Mouse (Mus musculus) embryonic facial prominence, embryonic 14.5 days (tissue): ENCODE data around the gene Gm20509. TPM values are rescaled to one million over a fixed set of nuclear protein-coding genes. Genes with fewer than 3 reads are reported as not detected.
"Not testable (repeated sequence)": the region's sequence is repeated elsewhere in the genome, so short reads cannot be mapped to it uniquely, and the experiment has no call there.

ENCODE experiments used
- ATAC-seq: fragments of 200-750 bp; cut with Nextera tagmentation; 2 replicates; pipeline ENCODE4 v1.8.0; 2017; ENCODE audit warnings: low read depth, moderate number of reproducible peaks, moderate TSS enrichment
- DNase-seq: peaks from one replicate; pipeline ENCODE4 v3.0.0-alpha.2; 2015; ENCODE audit warnings: low spot score
- H3K27ac ChIP-seq: fragments of 300-500 bp; sonication (generic); replicated peaks from 2 replicates; pipeline ENCODE4 v1.5.1; 2014; ENCODE audit warnings: low read depth, mild to moderate bottlenecking, low read length, moderate library complexity
- H3K27me3 ChIP-seq: fragments of 300-500 bp; sonication (generic); replicated peaks from 2 replicates; pipeline ENCODE4 v1.6.1; 2014; ENCODE audit warnings: low read length; ENCODE audit not compliant: control insufficient read depth, insufficient read depth
- H3K36me3 ChIP-seq: fragments of 300-500 bp; sonication (generic); 2 replicates; pipeline ENCODE4 v1.6.1; 2014; ENCODE audit warnings: low read length, mixed read lengths; ENCODE audit not compliant: control insufficient read depth, insufficient read depth
- H3K4me1 ChIP-seq: fragments of 300-500 bp; sonication (generic); 2 replicates; pipeline ENCODE4 v1.6.1; 2014; ENCODE audit warnings: antibody characterized with exemption, low read length; ENCODE audit not compliant: control insufficient read depth, insufficient read depth
- H3K4me2 ChIP-seq: fragments of 300-500 bp; sonication (generic); 2 replicates; pipeline ENCODE4 v1.6.1; 2014; ENCODE audit warnings: low read depth, mild to moderate bottlenecking, low read length, moderate library complexity, mixed read lengths
- H3K4me3 ChIP-seq: fragments of 300-500 bp; sonication (generic); 2 replicates; pipeline ENCODE4 v1.5.1; 2014; ENCODE audit warnings: low read depth, mild to moderate bottlenecking, low read length
- H3K9ac ChIP-seq: fragments of 300-500 bp; sonication (generic); 2 replicates; pipeline ENCODE4 v1.6.1; 2014; ENCODE audit warnings: low read depth, mild to moderate bottlenecking, low read length, moderate library complexity, mixed read lengths
- H3K9me3 ChIP-seq: fragments of 300-500 bp; sonication (generic); 2 replicates; pipeline ENCODE4 v1.6.1; 2016; ENCODE audit warnings: low read length; ENCODE audit not compliant: control insufficient read depth
- WGBS: fragments of 180-500 bp; shearing (Covaris S2); extraction: QIAGEN DNeasy Blood & Tissue Kit; methylation state at CpG from one replicate; pipeline ENCODE4 v1.1.7; 2014; 5-methylcytosine and 5-hydroxymethylcytosine counted together
- polyA plus RNA-seq: library from polyadenylated mRNA; unstranded; fragments of >200 nt; fragmentation: Nextera tagmentation; extraction: Ambion mirVana; gene quantifications from 2 replicates; pipeline ENCODE4 v1.2.1, GENCODE M21; 2014

Gene Gm20509
- polyA plus RNA-seq, 1 experiment from 2014 or later: not detected

GRCm38 (mm10) chr9:73072426-73072825 is 29.8 kb upstream of the Gm20509 start:
- Histone ChIP-seq H3K9ac (no peak overlapping the region), H3K4me3 (no peak overlapping the region), H3K9me3 (no peaks in the 10 kb centered on the region), H3K27ac (no peak overlapping the region), H3K4me2 (no peak overlapping the region), H3K36me3 (0 out of 2 replicates have a peak, but pooled peaks cover 3% of the 10 kb centered on the region), H3K4me1 (peaks cover 8% of the 10 kb centered on the region), H3K27me3 (no peaks in the 10 kb centered on the region)
- ATAC-seq: no peak
- WGBS: 78% methylated on average over 8 of the region's 8 CpGs
- no peak for DNase-seq

GRCm38 (mm10) chr9:73073169-73073568 is 29.1 kb upstream of the Gm20509 start:
- Histone ChIP-seq H3K4me2 (no peak overlapping the region), H3K4me3 (no peak overlapping the region), H3K27ac (no peak overlapping the region), H3K9ac (no peak overlapping the region), H3K27me3 (no peaks in the 10 kb centered on the region), H3K36me3 (0 out of 2 replicates have a peak, but pooled peaks cover 3% of the 10 kb centered on the region), H3K9me3 (no peaks in the 10 kb centered on the region), H3K4me1 (peaks cover under 1% of the 10 kb centered on the region; the same call in 1 of the 2 replicates)
- DNase-seq (no peak), ATAC-seq (no peak)
- WGBS: 87% methylated on average over 5 of the region's 5 CpGs

GRCm38 (mm10) chr9:73079349-73079748 is 22.9 kb upstream of the Gm20509 start:
- not testable (repeated sequence) for H3K9ac ChIP-seq, H3K4me2 ChIP-seq, H3K4me3 ChIP-seq, H3K27ac ChIP-seq, ATAC-seq, H3K27me3 ChIP-seq, H3K4me1 ChIP-seq, H3K9me3 ChIP-seq, H3K36me3 ChIP-seq, DNase-seq
- 83% methylated on average over 11 of the region's 12 CpGs for WGBS

- DNase-seq (no peak), ATAC-seq (no peak)
- no peak overlapping the region for H3K9ac ChIP-seq
- no peaks in the 10 kb centered on the region for H3K27me3 ChIP-seq
- no peaks in the 10 kb centered on the region for H3K9me3 ChIP-seq
- H3K27ac ChIP-seq: no peak overlapping the region
- 47% methylated on average over 7 of the region's 7 CpGs for WGBS
- 0 out of 2 replicates have a peak, but pooled peaks cover 3% of the 10 kb centered on the region for H3K36me3 ChIP-seq
- H3K4me3 ChIP-seq: no peak overlapping the region
- no peaks in the 10 kb centered on the region for H3K4me1 ChIP-seq
- H3K4me2 ChIP-seq: no peak overlapping the region
These were observed 22.4 kb upstream of the Gm20509 start for GRCm38 (mm10) chr9:73079801-73080325.

- Histone ChIP-seq H3K9me3 (no peaks in the 10 kb centered on the region), H3K36me3 (no peaks in the 10 kb centered on the region), H3K4me1 (no peaks in the 10 kb centered on the region), H3K4me3 (no peak overlapping the region), H3K27me3 (no peaks in the 10 kb centered on the region), H3K4me2 (no peak overlapping the region), H3K27ac (no peak overlapping the region), H3K9ac (no peak overlapping the region)
- ATAC-seq (no peak), DNase-seq (peak; percentile 11)
- WGBS: 73% methylated on average over 8 of the region's 8 CpGs
These were observed 19.8 kb upstream of the Gm20509 start for GRCm38 (mm10) chr9:73082291-73083000.

GRCm38 (mm10) chr9:73083956-73084355 is 18.3 kb upstream of the Gm20509 start:
- H3K27ac ChIP-seq: no peak overlapping the region
- H3K4me1 ChIP-seq: no peaks in the 10 kb centered on the region
- no peak overlapping the region for H3K4me3 ChIP-seq
- DNase-seq (no peak), ATAC-seq (no peak)
- H3K36me3 ChIP-seq: no peaks in the 10 kb centered on the region
- H3K27me3 ChIP-seq: no peaks in the 10 kb centered on the region
- no peak overlapping the region for H3K9ac ChIP-seq
- WGBS: 72% methylated on average over 6 of the region's 6 CpGs
- H3K4me2 ChIP-seq: no peak overlapping the region
- H3K9me3 ChIP-seq: no peaks in the 10 kb centered on the region

- no peaks in the 10 kb centered on the region for H3K36me3 ChIP-seq
- H3K9ac ChIP-seq: no peak overlapping the region
- no peak overlapping the region for H3K4me2 ChIP-seq
- no peak overlapping the region for H3K27ac ChIP-seq
- no peaks in the 10 kb centered on the region for H3K27me3 ChIP-seq
- ATAC-seq (no peak), DNase-seq (no peak)
- H3K4me3 ChIP-seq: no peak overlapping the region
- 80% methylated on average over 6 of the region's 6 CpGs for WGBS
- H3K9me3 ChIP-seq: no peaks in the 10 kb centered on the region
- H3K4me1 ChIP-seq: no peaks in the 10 kb centered on the region
These were observed 16.4 kb upstream of the Gm20509 start for GRCm38 (mm10) chr9:73085845-73086244.

- DNase-seq (no peak), ATAC-seq (no peak)
- Histone ChIP-seq H3K9me3 (no peaks in the 10 kb centered on the region), H3K4me2 (no peak overlapping the region), H3K36me3 (no peaks in the 10 kb centered on the region), H3K9ac (no peak overlapping the region), H3K4me3 (no peak overlapping the region), H3K27ac (no peak overlapping the region), H3K4me1 (no peaks in the 10 kb centered on the region), H3K27me3 (no peaks in the 10 kb centered on the region)
- 55% methylated on average over 8 of the region's 8 CpGs for WGBS
These were observed 15.1 kb upstream of the Gm20509 start for GRCm38 (mm10) chr9:73087121-73087520.

GRCm38 (mm10) chr9:73087581-73087980 is 14.7 kb upstream of the Gm20509 start:
- no peak overlapping the region for H3K9ac ChIP-seq
- no peaks in the 10 kb centered on the region for H3K9me3 ChIP-seq
- H3K4me1 ChIP-seq: no peaks in the 10 kb centered on the region
- 75% methylated on average over 5 of the region's 5 CpGs for WGBS
- H3K27me3 ChIP-seq: no peaks in the 10 kb centered on the region
- ATAC-seq (no peak), DNase-seq (no peak)
- H3K4me3 ChIP-seq: no peak overlapping the region
- H3K4me2 ChIP-seq: no peak overlapping the region
- H3K27ac ChIP-seq: no peak overlapping the region
- H3K36me3 ChIP-seq: no peaks in the 10 kb centered on the region
